Mouse (Mus musculus): ENCODE measurements around the gene S1pr3. TPM values are rescaled to one million over a fixed set of nuclear protein-coding genes. Genes with fewer than 3 reads are reported as not detected.

The S1pr3 gene
- polyA plus RNA-seq (2015; fragmentation: Nextera tagmentation; extraction: Ambion mirVana), result 37.7 and 43.4 TPM in 2 replicates

DNA sequence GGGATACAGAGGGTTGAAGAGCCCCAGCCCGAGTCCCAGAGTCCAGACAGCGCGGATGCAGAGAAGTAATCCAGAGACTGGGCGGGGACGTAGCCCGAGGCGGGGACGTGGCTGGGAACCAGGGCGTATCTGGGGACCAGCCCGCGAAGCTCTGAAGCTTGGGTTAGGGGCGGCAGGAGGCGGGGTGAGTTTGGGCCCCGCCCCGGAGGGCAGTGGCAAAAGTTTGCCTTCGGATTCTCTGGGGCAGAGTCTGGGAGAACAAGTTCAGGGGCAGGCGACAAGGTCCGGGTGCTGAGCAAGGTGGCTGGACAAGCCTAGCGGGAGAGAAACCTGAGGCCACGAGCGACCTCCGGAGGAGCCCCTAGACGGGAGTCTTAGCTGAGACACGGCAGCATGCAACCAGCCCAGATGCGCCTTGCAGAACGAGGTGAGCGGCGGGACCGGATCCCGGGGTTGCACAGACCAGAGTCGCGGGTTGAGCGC lies at the start of gene S1pr3:
Gene S1pr3 (plus strand): TSS at position 121 of the 483 bp plus-strand sequence.
- H3K36me3 ChIP-seq, result no peaks in the 10 kb centered on the region
- peaks cover 15% of the 10 kb centered on the region for H3K4me1 ChIP-seq
- no peaks in the 10 kb centered on the region for H3K9me3 ChIP-seq
- peak within 1 kb of the TSS; percentile 72 for H3K4me2 ChIP-seq
- WGBS, result under 1% methylated on average over 33 of the region's 33 CpGs
- peak within 1 kb of the TSS; percentile 44 for H3K9ac ChIP-seq
- H3K27ac ChIP-seq, result peak within 1 kb of the TSS; percentile 81
- no peaks in the 10 kb centered on the region for H3K27me3 ChIP-seq (replicated peaks)
- H3K4me3 ChIP-seq (replicated peaks), result peak within 1 kb of the TSS; percentile 55
- peak; percentile 84 for ATAC-seq (ENCODE audit: insufficient read depth, low FRiP score, low read depth)

DNA sequence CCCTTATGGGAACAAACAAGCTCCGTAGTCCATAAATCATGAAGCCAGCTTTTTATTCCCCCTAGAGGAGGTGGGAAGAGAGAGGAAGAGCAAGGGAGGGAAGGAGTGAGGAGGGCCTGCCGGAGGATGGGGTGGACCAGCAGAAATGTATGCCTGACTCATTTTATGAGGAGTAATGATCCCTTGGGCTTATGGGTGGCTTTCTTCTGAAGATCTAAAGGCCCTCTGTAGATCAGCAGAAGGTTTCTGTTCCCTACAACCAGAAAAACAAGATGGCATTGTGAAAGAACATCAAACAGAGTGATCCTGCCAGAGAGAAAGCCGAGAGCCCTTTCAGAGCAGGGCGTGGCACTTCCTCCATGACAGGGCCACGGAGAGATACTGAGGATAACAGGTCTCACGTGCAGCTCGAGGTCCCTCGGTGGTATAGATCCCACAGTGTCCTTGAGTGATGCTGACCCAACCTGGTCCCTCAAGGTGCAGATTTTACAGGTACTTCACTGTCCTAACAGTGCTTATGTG lies 47.9 kb upstream of the S1pr3 start:
- ATAC-seq (ENCODE audit: insufficient read depth, low FRiP score, low read depth), result no peak
- Histone ChIP-seq H3K27ac (no peak overlapping the region), H3K4me1 (0 out of 2 replicates have a peak, but pooled peaks cover 3% of the 10 kb centered on the region), H3K4me3 (replicated peaks) (no peak overlapping the region), H3K4me2 (no peak overlapping the region), H3K9me3 (no peaks in the 10 kb centered on the region), H3K27me3 (replicated peaks) (no peaks in the 10 kb centered on the region), H3K9ac (no peak overlapping the region), H3K36me3 (no peaks in the 10 kb centered on the region)
- WGBS, result 59% methylated on average over 8 of the region's 8 CpGs

DNA sequence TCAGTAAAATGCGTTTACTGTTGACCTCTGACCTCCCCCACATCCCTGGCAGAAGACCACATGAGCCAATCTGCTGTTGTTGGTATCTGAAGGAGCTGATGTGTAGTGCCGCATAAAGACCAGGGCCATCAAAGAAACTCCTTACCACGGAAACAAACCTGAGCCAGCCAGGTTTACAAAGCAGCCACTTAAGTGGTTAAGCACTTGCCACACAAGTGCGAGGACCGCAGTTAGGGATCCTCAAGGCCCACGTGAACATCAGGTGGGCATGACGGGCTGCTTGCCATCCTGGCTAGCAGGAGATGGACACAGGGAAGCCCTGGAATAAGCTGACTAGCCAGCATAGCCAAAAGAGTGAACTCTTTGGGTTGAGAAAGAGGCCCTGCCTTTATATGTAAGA lies 45.0 kb upstream of the S1pr3 start:
- Histone ChIP-seq H3K4me2 (no peak overlapping the region), H3K36me3 (no peaks in the 10 kb centered on the region), H3K27ac (no peak overlapping the region), H3K4me3 (replicated peaks) (no peak overlapping the region), H3K27me3 (replicated peaks) (no peaks in the 10 kb centered on the region), H3K4me1 (0 out of 2 replicates have a peak, but pooled peaks cover 3% of the 10 kb centered on the region), H3K9me3 (no peaks in the 10 kb centered on the region), H3K9ac (no peak overlapping the region)
- 67% methylated on average over 7 of the region's 7 CpGs for WGBS
- ATAC-seq (ENCODE audit: insufficient read depth, low FRiP score, low read depth), result no peak

GRCm38 (mm10) chr13:51363985-51364384 lies 44.5 kb upstream of the S1pr3 start:
- H3K9ac ChIP-seq, result no peak overlapping the region
- no peak overlapping the region for H3K27ac ChIP-seq
- no peak overlapping the region for H3K4me3 ChIP-seq (replicated peaks)
- H3K27me3 ChIP-seq (replicated peaks), result no peaks in the 10 kb centered on the region
- 0 out of 2 replicates have a peak, but pooled peaks have one; percentile 22 for ATAC-seq (ENCODE audit: insufficient read depth, low FRiP score, low read depth)
- no peaks in the 10 kb centered on the region for H3K36me3 ChIP-seq
- 56% methylated on average over 5 of the region's 5 CpGs for WGBS
- H3K4me1 ChIP-seq, result 0 out of 2 replicates have a peak, but pooled peaks cover 3% of the 10 kb centered on the region
- H3K9me3 ChIP-seq, result no peaks in the 10 kb centered on the region
- no peak overlapping the region for H3K4me2 ChIP-seq

DNA sequence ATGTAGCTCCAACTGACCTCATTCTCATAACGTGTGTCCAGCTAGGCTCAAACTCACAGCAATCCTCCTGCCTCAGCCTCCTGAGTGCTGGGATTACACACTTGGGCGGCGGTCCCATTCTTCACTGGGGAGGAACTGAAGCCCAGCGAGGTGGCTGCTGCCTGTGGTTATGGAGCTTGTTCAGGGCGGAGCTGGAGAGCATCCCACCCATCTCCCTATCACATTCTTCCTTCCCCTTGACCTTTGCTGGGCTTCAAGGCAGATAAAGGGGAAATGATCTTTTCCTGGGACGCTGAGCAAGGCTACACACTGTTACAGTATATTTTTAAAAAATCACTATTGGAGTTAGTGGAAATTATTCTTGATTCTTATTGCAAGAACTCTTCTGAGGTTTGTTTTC lies 43.2 kb upstream of the S1pr3 start:
- Histone ChIP-seq H3K4me2 (no peak overlapping the region), H3K36me3 (no peaks in the 10 kb centered on the region), H3K27me3 (replicated peaks) (no peaks in the 10 kb centered on the region), H3K4me3 (replicated peaks) (no peak overlapping the region), H3K9me3 (no peaks in the 10 kb centered on the region), H3K4me1 (0 out of 2 replicates have a peak, but pooled peaks cover 3% of the 10 kb centered on the region), H3K9ac (no peak overlapping the region), H3K27ac (no peak overlapping the region)
- WGBS, result 82% methylated on average over 6 of the region's 6 CpGs
- no peak for ATAC-seq (ENCODE audit: insufficient read depth, low FRiP score, low read depth)

DNA sequence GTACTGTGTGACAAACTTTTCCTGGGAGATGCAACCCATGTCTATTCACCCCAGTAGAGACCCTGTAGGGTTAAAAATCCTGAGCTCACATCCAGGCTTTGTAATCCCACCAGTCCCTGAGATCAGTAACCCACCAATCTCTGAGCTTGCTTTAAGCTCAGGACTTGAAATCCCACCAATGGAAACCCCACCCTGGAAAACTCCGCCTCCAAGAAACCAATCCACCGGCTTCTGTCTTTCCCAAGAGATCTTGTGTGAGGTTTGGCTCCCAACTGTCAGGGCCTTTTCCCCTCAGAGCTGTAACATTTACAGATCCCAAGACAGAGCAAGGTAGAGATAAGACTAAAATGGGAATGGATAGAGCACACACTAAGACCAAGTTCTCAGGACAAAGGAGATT lies 40.1 kb upstream of the S1pr3 start:
- H3K4me2 ChIP-seq, result no peak overlapping the region
- WGBS, result 65% methylated on average over 2 of the region's 2 CpGs
- no peak overlapping the region for H3K4me3 ChIP-seq (replicated peaks)
- no peak overlapping the region for H3K27ac ChIP-seq
- ATAC-seq (ENCODE audit: insufficient read depth, low FRiP score, low read depth), result no peak
- no peaks in the 10 kb centered on the region for H3K27me3 ChIP-seq (replicated peaks)
- no peaks in the 10 kb centered on the region for H3K9me3 ChIP-seq
- no peak overlapping the region for H3K9ac ChIP-seq
- H3K4me1 ChIP-seq, result 0 out of 2 replicates have a peak, but pooled peaks cover 3% of the 10 kb centered on the region
- H3K36me3 ChIP-seq, result no peaks in the 10 kb centered on the region

DNA sequence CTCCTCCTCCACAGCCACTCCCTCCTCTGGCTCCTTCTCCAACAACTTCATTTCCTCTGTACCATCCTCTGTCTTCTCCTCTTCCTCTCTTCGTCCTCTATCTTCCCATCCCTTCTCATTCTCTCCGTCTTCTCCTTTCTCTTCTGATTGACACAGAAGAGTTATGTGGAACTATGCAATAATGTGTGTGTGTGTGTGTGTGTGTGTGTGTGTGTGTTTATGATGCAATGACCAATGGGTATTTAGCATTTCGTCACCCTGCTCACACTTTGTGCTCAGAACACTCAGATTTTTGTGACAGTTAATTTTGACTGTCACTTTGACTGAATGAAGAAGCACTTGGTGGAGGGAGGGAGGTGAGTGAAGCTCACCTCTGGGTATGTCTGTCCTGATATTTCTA lies 39.1 kb upstream of the S1pr3 start:
- no peaks in the 10 kb centered on the region for H3K36me3 ChIP-seq
- no peak for ATAC-seq (ENCODE audit: insufficient read depth, low FRiP score, low read depth)
- H3K4me3 ChIP-seq (replicated peaks), result no peak overlapping the region
- H3K27ac ChIP-seq, result no peak overlapping the region
- WGBS, result 89% methylated on average over 3 of the region's 3 CpGs
- H3K4me1 ChIP-seq, result no peaks in the 10 kb centered on the region
- H3K9ac ChIP-seq, result no peak overlapping the region
- no peak overlapping the region for H3K4me2 ChIP-seq
- no peaks in the 10 kb centered on the region for H3K9me3 ChIP-seq
- H3K27me3 ChIP-seq (replicated peaks), result no peaks in the 10 kb centered on the region

DNA sequence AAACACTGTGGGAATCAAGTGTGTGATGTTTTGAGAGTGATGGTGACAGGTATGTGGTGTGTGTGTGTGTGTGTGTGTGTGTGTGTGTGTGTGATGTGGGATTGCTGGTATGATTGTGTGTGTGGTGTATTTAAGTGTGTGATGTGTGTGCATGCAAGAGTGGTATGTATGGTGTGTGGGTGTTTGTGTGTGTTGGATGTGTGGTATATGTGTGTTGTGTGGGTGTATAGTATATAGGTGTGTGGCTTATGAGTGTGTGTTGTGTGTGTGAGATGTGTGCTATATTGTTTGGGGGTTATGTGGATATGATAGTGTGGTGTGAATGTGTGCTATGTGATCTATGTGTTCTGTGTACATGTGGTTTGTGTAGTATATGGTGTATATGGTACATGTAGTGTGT lies 35.4 kb upstream of the S1pr3 start:
- peaks cover 2% of the 10 kb centered on the region; the same call in 1 of the 2 replicates for H3K4me1 ChIP-seq
- H3K9me3 ChIP-seq, result no peaks in the 10 kb centered on the region
- no peak overlapping the region for H3K27ac ChIP-seq
- H3K36me3 ChIP-seq, result no peaks in the 10 kb centered on the region
- H3K4me3 ChIP-seq (replicated peaks), result no peak overlapping the region
- H3K27me3 ChIP-seq (replicated peaks), result no peaks in the 10 kb centered on the region
- ATAC-seq (ENCODE audit: insufficient read depth, low FRiP score, low read depth), result no peak
- H3K9ac ChIP-seq, result no peak overlapping the region
- H3K4me2 ChIP-seq, result no peak overlapping the region

DNA sequence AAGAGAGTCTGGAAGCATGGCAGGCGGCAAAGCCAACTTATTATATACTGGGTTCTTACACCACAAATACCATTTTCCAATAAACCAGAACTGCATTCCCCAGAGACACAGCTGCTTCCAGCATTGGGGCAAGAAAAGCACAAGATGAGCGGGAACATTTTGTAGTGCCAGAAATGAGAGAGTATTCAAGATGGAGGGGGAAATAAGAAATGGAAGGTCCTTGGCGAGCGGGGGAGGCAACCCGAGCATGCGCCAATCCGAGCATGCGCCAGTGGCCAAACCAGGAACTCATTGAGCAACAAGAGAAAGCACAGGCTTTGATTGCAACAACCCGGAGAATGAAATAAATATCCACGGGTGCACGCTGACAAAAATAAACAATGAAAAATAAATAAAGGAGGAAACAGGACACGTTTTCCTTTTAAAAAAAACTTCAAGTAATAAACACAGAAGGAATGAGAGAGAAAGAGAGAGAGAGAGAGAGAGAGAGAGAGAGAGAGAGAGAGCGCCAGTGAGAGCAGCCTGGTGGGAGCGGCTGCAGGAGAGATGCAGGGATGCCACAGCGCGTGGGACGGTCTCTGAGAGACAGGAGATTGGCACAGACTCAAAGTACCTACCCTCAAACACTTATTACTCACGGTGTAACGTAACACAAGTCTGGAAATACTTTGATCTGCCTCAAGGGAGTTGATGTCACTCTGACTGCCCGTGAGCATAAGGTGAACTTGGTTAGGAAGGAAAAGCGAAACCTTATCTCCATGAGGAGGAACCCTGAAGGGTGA lies 34.2 kb upstream of the S1pr3 start:
- Histone ChIP-seq H3K27me3 (replicated peaks) (no peaks in the 10 kb centered on the region), H3K27ac (no peak overlapping the region), H3K4me2 (no peak overlapping the region), H3K36me3 (no peaks in the 10 kb centered on the region), H3K4me3 (replicated peaks) (no peak overlapping the region), H3K4me1 (peaks cover 8% of the 10 kb centered on the region; the same call in 1 of the 2 replicates), H3K9me3 (no peaks in the 10 kb centered on the region), H3K9ac (no peak overlapping the region)
- ATAC-seq (ENCODE audit: insufficient read depth, low FRiP score, low read depth), result no peak
- WGBS, result 65% methylated on average over 21 of the region's 21 CpGs

DNA sequence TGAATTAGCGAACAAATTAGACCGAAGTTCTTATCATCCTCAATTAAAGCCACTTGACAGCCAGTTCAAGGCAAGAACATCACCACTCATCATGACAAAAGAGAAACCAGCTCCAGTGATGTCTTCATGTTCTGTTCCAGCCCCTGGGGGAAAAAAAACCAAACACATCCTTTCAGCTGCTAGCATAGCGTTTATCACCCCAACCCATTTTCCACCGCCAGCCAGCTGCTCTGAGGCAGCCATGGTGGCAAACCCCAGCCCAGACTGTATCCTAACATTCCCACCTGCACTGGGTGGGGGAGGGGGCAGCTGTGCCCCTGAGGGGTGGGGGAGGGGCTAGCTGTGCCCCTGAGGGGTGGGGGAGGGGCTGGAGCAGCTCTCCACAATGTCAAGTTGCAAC lies 30.3 kb upstream of the S1pr3 start:
- Histone ChIP-seq H3K27me3 (replicated peaks) (no peaks in the 10 kb centered on the region), H3K9ac (no peak overlapping the region), H3K4me1 (peaks cover 14% of the 10 kb centered on the region; the same call in 1 of the 2 replicates), H3K27ac (no peak overlapping the region), H3K4me3 (replicated peaks) (no peak overlapping the region), H3K4me2 (peak overlapping the region; percentile 20), H3K9me3 (no peaks in the 10 kb centered on the region), H3K36me3 (no peaks in the 10 kb centered on the region)
- ATAC-seq (ENCODE audit: insufficient read depth, low FRiP score, low read depth), result no peak
- WGBS, result 24% methylated on average over 4 of the region's 4 CpGs

- no peaks in the 10 kb centered on the region for H3K9me3 ChIP-seq
- H3K9ac ChIP-seq, result no peak overlapping the region
- H3K27ac ChIP-seq, result no peak overlapping the region
- H3K27me3 ChIP-seq (replicated peaks), result no peaks in the 10 kb centered on the region
- no peak overlapping the region for H3K4me2 ChIP-seq
- no peak overlapping the region for H3K4me3 ChIP-seq (replicated peaks)
- peaks cover 14% of the 10 kb centered on the region; the same call in 1 of the 2 replicates for H3K4me1 ChIP-seq
- ATAC-seq (ENCODE audit: insufficient read depth, low FRiP score, low read depth), result no peak
- WGBS, result 32% methylated on average over 6 of the region's 6 CpGs
- H3K36me3 ChIP-seq, result no peaks in the 10 kb centered on the region
These were observed 28.8 kb upstream of the S1pr3 start for GRCm38 (mm10) chr13:51379596-51379995.

DNA sequence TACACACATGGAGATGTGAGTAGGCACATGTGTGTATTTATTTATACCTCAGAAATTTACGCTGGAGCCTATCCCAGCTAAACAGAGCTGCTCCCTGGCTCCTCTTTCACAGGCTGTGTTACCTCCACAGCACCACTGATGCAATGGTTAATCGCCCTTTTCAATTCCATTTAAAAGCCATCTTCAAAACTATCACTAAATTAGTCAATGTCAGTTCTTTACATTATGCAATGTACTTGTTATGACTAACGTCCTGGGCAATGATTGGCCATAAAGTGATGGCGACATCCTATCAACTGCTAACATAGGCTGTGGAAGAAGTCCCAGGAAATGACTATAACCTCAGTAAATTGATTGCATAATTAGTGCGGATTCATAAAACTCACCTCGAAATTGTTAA lies 26.9 kb upstream of the S1pr3 start:
- no peak for ATAC-seq (ENCODE audit: insufficient read depth, low FRiP score, low read depth)
- no peak overlapping the region for H3K27ac ChIP-seq
- WGBS, result 86% methylated on average over 6 of the region's 6 CpGs

More for the DNA sequence above, 26.9 kb upstream of the S1pr3 start:
- Histone ChIP-seq H3K4me1 (peaks cover 14% of the 10 kb centered on the region; the same call in 1 of the 2 replicates), H3K4me2 (no peak overlapping the region), H3K27me3 (replicated peaks) (no peaks in the 10 kb centered on the region), H3K9me3 (no peaks in the 10 kb centered on the region), H3K4me3 (replicated peaks) (no peak overlapping the region), H3K9ac (no peak overlapping the region), H3K36me3 (no peaks in the 10 kb centered on the region)
